Mouse (Mus musculus): ENCODE data around the gene 4930519G04Rik. TPM values are rescaled to one million over a fixed set of nuclear protein-coding genes. Genes with fewer than 3 reads are reported as not detected.
"Not testable (repeated sequence)": the region's sequence is repeated elsewhere in the genome, so short reads cannot be mapped to it uniquely, and the experiment has no call there.

Gene 4930519G04Rik
- polyA plus RNA-seq, 1 experiment from 2014 or later, result not detected

DNA sequence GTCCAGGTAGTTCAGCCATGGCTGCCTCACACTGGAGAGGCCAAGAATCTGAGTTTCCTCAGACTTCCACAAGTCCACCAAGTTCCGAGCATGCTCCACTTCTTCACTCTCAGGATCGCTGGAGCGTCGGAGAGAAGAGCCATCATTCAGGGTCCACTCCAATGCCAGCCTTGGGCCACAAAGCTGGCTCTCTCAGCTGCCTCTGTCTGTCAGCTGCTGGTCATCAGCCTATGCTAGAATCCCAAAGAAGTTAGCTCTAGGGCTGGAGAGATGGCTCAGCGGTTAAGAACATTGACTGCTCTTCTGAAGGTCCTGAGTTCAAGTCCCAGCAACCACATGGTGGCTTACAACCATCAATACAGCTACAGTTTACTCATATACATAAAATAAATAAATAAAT lies 63.9 kb downstream of the 4930519G04Rik start:
- H3K4me1 ChIP-seq (replicated peaks); H3K4me3 ChIP-seq (replicated peaks); H3K36me3 ChIP-seq; H3K9me3 ChIP-seq; H3K9ac ChIP-seq (replicated peaks); H3K4me2 ChIP-seq (replicated peaks); H3K27ac ChIP-seq; H3K27me3 ChIP-seq; ATAC-seq: not testable (repeated sequence)
- WGBS, result 95% methylated on average over 5 of the region's 5 CpGs

DNA sequence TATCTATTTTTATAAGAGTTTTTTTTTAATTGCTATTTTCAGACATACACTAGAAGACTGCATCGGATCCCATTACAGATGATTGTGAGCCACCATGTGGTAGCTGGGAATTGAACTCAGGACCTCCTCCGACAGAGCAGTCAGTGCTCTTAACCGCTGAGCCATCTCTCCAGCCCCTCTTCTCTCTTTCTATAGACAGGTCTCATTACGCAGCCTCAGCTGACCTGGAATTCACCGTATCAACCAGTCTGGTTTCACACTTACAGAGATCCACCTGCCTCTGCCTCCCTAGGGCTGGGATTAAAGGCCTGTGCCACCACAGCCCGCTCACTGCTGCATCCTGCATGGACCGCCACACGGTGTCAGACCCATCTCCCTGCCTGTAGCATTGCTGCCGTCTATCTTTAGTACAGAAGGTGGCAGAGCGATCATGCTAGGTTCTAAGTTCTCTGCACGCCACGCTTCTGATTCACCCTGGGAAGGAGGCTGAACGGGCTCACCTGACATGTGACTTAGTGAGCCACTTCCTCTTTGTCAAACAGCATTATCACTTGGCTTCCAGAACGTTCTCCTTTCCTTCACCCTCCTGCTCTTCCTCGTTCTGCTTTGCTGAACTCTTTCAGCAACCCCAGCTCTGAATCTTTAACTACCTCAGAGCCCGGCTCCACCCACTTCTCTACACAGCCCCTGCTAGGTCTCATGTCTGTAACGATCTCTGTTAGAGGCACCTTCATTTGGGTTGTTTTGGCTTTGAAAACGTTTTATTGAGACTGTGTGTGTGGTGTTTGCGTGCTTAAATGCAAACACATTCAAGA lies 68.3 kb downstream of the 4930519G04Rik start:
- Histone ChIP-seq H3K36me3 (no peaks in the 10 kb centered on the region), H3K9me3 (no peaks in the 10 kb centered on the region), H3K4me1 (replicated peaks) (peaks cover 12% of the 10 kb centered on the region; the same call in 1 of the 2 replicates), H3K4me2 (replicated peaks) (no peak overlapping the region), H3K9ac (replicated peaks) (no peak overlapping the region), H3K27me3 (no peaks in the 10 kb centered on the region), H3K4me3 (replicated peaks) (no peak overlapping the region), H3K27ac (no peak overlapping the region)
- WGBS, result 80% methylated on average over 19 of the region's 19 CpGs
- no peak for ATAC-seq

DNA sequence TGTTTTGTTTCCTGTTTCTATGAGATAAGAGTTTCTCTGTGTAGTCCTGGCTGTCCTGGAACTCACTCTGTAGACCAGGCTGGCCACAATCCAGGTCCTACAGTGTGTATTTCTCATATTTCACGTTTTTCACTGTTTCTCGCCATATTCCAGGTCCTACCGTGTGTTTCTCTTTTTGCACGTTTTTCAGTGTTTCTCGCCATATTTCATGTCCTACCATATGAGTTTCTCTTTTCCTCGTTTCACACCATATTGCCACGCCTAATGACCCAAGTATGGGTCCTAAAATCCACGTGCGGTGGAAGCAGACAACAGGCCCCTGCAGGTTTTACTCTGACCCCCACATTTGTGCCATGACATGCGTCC lies 68.9 kb downstream of the 4930519G04Rik start:
- Histone ChIP-seq H3K4me1 (replicated peaks) (peaks cover 12% of the 10 kb centered on the region; the same call in 1 of the 2 replicates), H3K4me3 (replicated peaks) (no peak overlapping the region), H3K27me3 (no peaks in the 10 kb centered on the region), H3K27ac (no peak overlapping the region), H3K4me2 (replicated peaks) (no peak overlapping the region), H3K9me3 (no peaks in the 10 kb centered on the region), H3K9ac (replicated peaks) (no peak overlapping the region), H3K36me3 (no peaks in the 10 kb centered on the region)
- ATAC-seq, result no peak; the same call in 1 of the 2 replicates
- 63% methylated on average over 10 of the region's 10 CpGs for WGBS

DNA sequence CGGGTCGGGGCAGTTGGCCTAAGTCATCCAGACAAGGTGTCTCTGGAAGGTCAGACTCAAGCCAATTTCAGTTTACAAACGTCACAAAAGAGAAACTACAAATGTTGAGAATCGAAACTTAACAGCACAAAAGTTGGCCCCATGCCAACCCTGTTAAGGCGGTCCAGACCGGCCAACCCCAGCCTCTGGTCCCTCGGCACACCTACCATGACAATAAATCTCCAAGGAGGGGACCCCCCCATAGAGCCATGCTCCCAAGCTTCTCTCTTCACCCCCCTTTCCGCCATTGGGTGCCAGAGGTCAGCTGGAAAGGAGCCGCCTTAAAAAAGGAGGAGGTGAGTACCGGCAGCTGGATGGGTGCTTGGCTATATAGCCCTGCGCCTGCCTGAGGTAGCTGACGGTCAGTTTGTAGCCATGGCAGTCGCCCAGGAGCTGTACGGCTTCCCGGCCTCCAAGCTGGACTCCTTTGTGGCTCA lies 69.6 kb downstream of the 4930519G04Rik start, which contains the start of gene Oasl1:
TSS of gene Oasl1 (plus strand) at position 243 of the 476 bp plus-strand sequence.
- Histone ChIP-seq H3K27ac (no peak within 1 kb of the TSS), H3K36me3 (no peaks in the 10 kb centered on the region), H3K9me3 (no peaks in the 10 kb centered on the region), H3K9ac (replicated peaks) (no peak within 1 kb of the TSS), H3K4me3 (replicated peaks) (no peak within 1 kb of the TSS), H3K27me3 (no peaks in the 10 kb centered on the region), H3K4me2 (replicated peaks) (no peak within 1 kb of the TSS), H3K4me1 (replicated peaks) (peaks cover 12% of the 10 kb centered on the region; the same call in 1 of the 2 replicates)
- no peak for ATAC-seq
- WGBS, result 53% methylated on average over 15 of the region's 15 CpGs

DNA sequence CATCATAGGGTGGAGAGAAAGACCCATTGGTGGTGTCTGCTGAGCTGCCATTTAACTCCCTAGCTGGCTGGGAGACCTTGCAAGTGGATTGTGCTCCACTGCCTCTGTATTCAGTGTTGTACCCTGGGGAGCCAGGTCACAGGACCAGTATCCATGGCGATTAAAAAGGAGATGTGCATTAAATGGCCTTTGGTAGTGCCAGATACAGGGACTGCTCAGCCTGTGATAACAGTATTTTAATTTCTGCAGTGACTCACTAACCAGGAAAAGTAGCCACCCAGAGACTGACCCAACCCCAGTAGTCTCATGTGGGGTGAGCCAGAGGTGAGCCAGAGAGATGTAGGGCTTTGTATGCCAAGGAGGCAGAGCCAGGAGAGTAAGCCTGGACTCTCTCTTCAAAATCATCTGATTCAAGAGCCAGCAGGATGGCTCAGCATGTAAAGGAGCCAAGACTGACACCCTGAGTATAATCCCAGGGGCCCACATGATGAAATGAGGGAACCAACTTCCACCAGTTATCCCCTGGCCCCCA lies 72.8 kb downstream of the 4930519G04Rik start:
- Histone ChIP-seq H3K4me3 (replicated peaks) (no peak overlapping the region), H3K36me3 (no peaks in the 10 kb centered on the region), H3K9ac (replicated peaks) (no peak overlapping the region), H3K4me2 (replicated peaks) (no peak overlapping the region), H3K27ac (no peak overlapping the region), H3K27me3 (no peaks in the 10 kb centered on the region), H3K4me1 (replicated peaks) (peaks cover 12% of the 10 kb centered on the region; the same call in 1 of the 2 replicates), H3K9me3 (no peaks in the 10 kb centered on the region)
- no peak for ATAC-seq
- 42% methylated on average over 1 of the region's 1 CpGs for WGBS

DNA sequence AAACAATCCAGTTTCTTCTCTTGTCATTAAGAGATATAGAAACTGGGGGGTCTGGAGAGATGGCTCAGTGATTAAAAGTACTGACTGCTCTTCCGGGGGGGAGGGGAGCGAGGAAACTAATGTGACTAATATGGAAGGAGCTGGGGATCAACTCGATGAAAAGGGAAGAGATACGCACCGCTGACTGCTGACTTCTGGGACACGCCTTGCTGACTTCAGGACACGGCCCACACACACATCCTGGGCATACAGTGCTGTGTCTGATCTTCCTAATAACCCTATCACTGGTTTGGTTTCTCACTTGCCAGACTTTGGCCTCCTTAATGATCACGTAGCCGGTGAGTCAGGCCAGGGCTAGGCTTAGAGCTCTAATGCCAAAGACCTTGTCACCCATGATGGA lies 73.3 kb downstream of the 4930519G04Rik start:
- WGBS, result 62% methylated on average over 9 of the region's 9 CpGs
- Histone ChIP-seq H3K9ac (replicated peaks) (no peak overlapping the region), H3K4me3 (replicated peaks) (no peak overlapping the region), H3K4me1 (replicated peaks) (peaks cover 12% of the 10 kb centered on the region; the same call in 1 of the 2 replicates), H3K27ac (no peak overlapping the region), H3K27me3 (no peaks in the 10 kb centered on the region), H3K9me3 (no peaks in the 10 kb centered on the region), H3K4me2 (replicated peaks) (no peak overlapping the region), H3K36me3 (no peaks in the 10 kb centered on the region)
- ATAC-seq, result no peak

DNA sequence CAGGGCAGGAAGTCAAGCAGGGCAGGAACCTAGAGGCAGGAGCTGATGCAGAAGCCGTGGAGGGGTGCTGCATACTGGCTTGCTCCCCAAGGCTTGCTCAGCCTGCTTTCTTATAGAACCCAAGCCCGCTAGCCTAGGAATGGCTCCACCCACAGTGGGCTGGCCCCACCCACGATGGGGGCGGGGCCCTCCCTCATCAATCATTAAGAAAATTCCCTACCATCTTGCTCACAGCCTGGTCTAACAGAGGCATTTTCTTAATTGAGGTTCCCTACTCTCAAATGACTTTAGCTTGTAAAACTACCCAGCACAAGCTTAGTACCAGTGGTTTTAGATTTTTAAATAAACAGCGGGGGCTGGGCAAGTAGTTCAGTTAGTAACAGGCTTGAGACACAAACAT lies 78.2 kb downstream of the 4930519G04Rik start:
- no peaks in the 10 kb centered on the region for H3K27me3 ChIP-seq
- no peak overlapping the region for H3K4me2 ChIP-seq (replicated peaks)
- H3K27ac ChIP-seq, result no peak overlapping the region
- H3K9me3 ChIP-seq, result no peaks in the 10 kb centered on the region
- H3K4me3 ChIP-seq (replicated peaks), result no peak overlapping the region
- 67% methylated on average over 5 of the region's 5 CpGs for WGBS
- no peaks in the 10 kb centered on the region for H3K36me3 ChIP-seq
- H3K4me1 ChIP-seq (replicated peaks), result peaks cover 6% of the 10 kb centered on the region
- ATAC-seq, result no peak
- no peak overlapping the region for H3K9ac ChIP-seq (replicated peaks)

DNA sequence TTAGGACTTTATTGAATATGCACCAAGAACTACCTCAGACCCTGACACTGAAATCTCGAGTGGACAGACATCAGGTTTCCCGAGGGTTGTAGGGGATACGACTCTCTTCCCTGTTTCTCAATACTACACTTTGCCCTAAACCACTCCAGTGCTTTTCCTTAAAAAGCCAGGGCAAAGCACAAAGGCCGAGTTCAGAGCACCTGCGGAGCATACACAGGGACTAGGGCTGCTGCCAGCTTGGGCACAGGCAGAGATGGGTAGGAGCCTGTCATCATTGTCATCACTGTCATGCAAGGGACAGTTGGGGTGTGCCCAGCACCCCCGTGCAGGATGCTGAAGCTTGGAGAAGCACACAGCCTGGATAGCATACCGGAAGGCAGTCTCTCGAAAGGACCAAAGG lies 79.7 kb downstream of the 4930519G04Rik start:
- H3K9me3 ChIP-seq, result no peaks in the 10 kb centered on the region
- peaks cover 6% of the 10 kb centered on the region for H3K4me1 ChIP-seq (replicated peaks)
- no peaks in the 10 kb centered on the region for H3K36me3 ChIP-seq
- ATAC-seq, result no peak
- H3K4me3 ChIP-seq (replicated peaks), result no peak overlapping the region
- H3K27ac ChIP-seq, result no peak overlapping the region
- WGBS, result 83% methylated on average over 8 of the region's 8 CpGs
- no peak overlapping the region for H3K9ac ChIP-seq (replicated peaks)
- H3K27me3 ChIP-seq, result no peaks in the 10 kb centered on the region
- H3K4me2 ChIP-seq (replicated peaks), result no peak overlapping the region

Small RNA genes within 50 kb of the gene (microRNA-seq; reads per million reads assigned to microRNA genes)
- 4.3 reads per million, percentile 17 among the genes with 10 or more reads in this experiment for gene Mir6240

Other genes starting within 250 kb of the 4930519G04Rik start
- 0.39 and 0.46 TPM in 2 replicates for gene Trpv4, start 195.2 kb upstream of the 4930519G04Rik start, polyA plus RNA-seq (2015; fragmentation: Nextera tagmentation; extraction: Ambion mirVana)
- gene Gltp, start 162.7 kb upstream of the 4930519G04Rik start, polyA plus RNA-seq (2015; fragmentation: Nextera tagmentation; extraction: Ambion mirVana), result 41.1 and 43.2 TPM in 2 replicates
- 18.5 and 19.7 TPM in 2 replicates for gene Tchp, start 145.9 kb upstream of the 4930519G04Rik start, polyA plus RNA-seq (2015; fragmentation: Nextera tagmentation; extraction: Ambion mirVana)
- 34.9 and 48.3 TPM in 2 replicates for gene Ankrd13a, start 79.0 kb upstream of the 4930519G04Rik start, polyA plus RNA-seq (2015; fragmentation: Nextera tagmentation; extraction: Ambion mirVana)
- 41.5 and 49.8 TPM in 2 replicates for gene Git2, start 78.1 kb upstream of the 4930519G04Rik start, polyA plus RNA-seq (2015; fragmentation: Nextera tagmentation; extraction: Ambion mirVana)
- 225 and 235 TPM in 2 replicates for gene 1500011B03Rik, start 30.2 kb upstream of the 4930519G04Rik start, polyA plus RNA-seq (2015; fragmentation: Nextera tagmentation; extraction: Ambion mirVana)
- gene Gm9936, start 5.0 kb downstream of the 4930519G04Rik start, polyA plus RNA-seq (2015; fragmentation: Nextera tagmentation; extraction: Ambion mirVana), result 1.3 and 1.7 TPM in 2 replicates
- gene Oasl2, start 43.3 kb downstream of the 4930519G04Rik start, polyA plus RNA-seq (2015; fragmentation: Nextera tagmentation; extraction: Ambion mirVana), result 2.1 and 2.2 TPM in 2 replicates
- 0.28 TPM in 1 of 2 replicates, not detected in the other for gene Oasl1, start 69.6 kb downstream of the 4930519G04Rik start, polyA plus RNA-seq (2015; fragmentation: Nextera tagmentation; extraction: Ambion mirVana)
- 87.9 and 91.5 TPM in 2 replicates for gene 2210016L21Rik, start 88.5 kb downstream of the 4930519G04Rik start, polyA plus RNA-seq (2015; fragmentation: Nextera tagmentation; extraction: Ambion mirVana)
- gene Hnf1a, start 117.4 kb downstream of the 4930519G04Rik start, polyA plus RNA-seq (2015; fragmentation: Nextera tagmentation; extraction: Ambion mirVana), result 0.06 TPM in 1 of 2 replicates, not detected in the other
- gene Sppl3, start 157.5 kb downstream of the 4930519G04Rik start, polyA plus RNA-seq (2015; fragmentation: Nextera tagmentation; extraction: Ambion mirVana), result 17.6 TPM in 2 replicates
- 39.0 and 41.9 TPM in 2 replicates for gene Gm10401, start 244.6 kb downstream of the 4930519G04Rik start, polyA plus RNA-seq (2015; fragmentation: Nextera tagmentation; extraction: Ambion mirVana)